Mouse (Mus musculus) induced T-regulatory cell, adult 2 months (primary cell): ENCODE measurements around the gene Gm281.

ENCODE experiments used
- DNase-seq: peaks from one replicate; pipeline ENCODE4 v3.0.0-alpha.2; 2012; ENCODE audit warnings: low read depth

Gene Gm281

GRCm38 (mm10) chr14:13812801-13813479, 101.3 kb downstream of the Gm281 start:
- DNase-seq: no peak

DNA sequence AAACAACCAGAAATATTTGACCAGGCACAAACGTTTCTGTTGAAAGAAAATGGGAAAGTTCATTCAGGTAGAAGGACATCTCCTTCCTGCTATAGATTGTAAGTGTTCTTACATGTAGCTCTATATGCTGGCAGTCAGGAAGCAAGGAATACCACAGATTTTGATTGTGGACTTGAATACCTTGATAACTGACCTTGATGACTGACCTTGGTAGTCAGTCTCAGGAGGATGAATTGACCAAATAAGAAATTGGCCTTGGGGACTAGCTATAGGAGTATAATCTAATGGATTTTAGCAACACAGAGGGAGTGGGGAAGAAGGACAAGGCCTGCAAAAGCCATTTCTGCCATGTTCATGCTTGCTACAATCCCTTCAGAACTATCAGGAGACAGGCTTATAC, 123.8 kb downstream of the Gm281 start:
- DNase-seq: no peak

DNA sequence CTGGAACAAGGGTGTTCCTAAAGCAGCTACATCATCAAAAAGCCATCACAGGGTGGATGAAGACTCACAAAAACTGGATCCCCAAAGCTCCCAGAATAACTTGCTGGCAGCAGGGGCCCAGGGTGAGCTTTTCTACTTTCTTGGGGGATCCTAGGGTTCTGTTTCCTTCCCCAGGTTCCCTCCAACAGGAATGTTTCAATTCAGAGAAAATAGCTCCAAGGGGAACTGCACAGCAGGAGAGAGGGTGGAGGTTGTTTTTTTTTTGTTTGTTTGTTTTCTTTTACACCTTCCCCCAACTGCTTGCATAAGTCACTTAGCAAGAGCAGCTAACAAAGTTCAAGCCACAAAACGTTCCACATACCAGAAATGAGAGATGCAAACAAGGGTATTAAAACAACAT, 124.3 kb downstream of the Gm281 start:
- no peak for DNase-seq

- no peak for DNase-seq
Observed at GRCm38 (mm10) chr14:13782970-13783369, 131.3 kb downstream of the Gm281 start.

- DNase-seq: no peak
Observed at GRCm38 (mm10) chr14:13778383-13778782, 135.9 kb downstream of the Gm281 start.

DNA sequence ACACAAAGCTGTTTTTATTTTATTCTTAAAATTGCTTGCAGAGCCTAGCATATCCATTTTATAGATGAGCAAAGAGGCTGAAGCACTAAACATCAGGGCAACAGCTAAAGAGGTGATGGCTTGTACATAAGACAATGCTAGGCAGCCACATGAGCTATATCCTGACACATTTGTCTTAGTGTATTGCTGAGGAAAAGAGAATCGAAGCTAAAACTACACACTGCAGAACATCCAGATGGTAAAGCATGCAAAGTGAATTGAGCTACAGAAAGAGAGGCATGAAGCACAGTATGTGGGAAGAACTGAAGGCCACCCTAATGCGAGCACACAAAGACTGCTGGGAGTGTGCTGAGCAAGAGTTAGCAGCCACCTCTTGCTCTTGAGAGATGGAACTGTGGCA, 143.1 kb downstream of the Gm281 start:
- no peak for DNase-seq

- DNase-seq: no peak
Observed at GRCm38 (mm10) chr14:13770686-13771085, 143.6 kb downstream of the Gm281 start.
